ENCODE assay signal across 27 mouse cellular contexts in the genomic region with DNA sequence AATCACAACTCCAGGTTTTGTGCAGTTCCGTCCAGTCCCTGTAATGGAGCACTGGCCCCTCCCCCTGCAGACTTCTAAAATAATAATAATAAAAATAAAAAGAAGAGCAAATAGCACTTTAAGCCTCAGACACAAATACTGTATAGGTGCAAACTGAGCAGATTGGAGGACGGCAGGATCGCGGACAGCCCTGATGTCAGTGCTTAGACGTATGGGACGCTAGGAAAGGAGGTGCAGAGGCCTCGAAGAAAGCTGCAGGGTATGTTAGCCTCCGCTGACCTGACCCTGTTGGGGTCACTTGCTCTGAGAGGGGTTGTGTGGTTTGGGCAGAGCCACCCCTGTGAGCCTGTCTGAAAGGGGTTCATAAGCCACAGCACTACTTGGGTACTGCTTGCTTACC. TPM values are rescaled to one million over a fixed set of nuclear protein-coding genes. Genes with fewer than 3 reads are reported as not detected.
DNase-seq lines count a peak whose midpoint lies in the region; ATAC-seq and TF ChIP-seq lines count a peak whose summit lies in the region.
"Had no signal": no experiment of that assay in that cellular context is flagged by ENCODE, and none has a peak within 500 bp of the region (broad histone marks: within the 10 kb centered on the region; RNA-seq: fewer than 3 reads in every experiment).

No protein-coding gene starts in this region.

- no peak for TF ChIP-seq CTCF in intestine, postnatal 0 days (IDR thresholded peaks at IDR 0.05; ENCODE audit: low read depth)

- 53% methylated on average over 8 of the region's 8 CpGs for WGBS in intestine, embryonic 14.5 days
- WGBS in intestine, postnatal 0 days: 57% methylated on average over 8 of the region's 8 CpGs
- 86% methylated on average over 8 of the region's 8 CpGs for WGBS in midbrain, embryonic 11.5 days
- 76% methylated on average over 8 of the region's 8 CpGs for WGBS in midbrain, embryonic 10.5 days
- WGBS in limb, embryonic 13.5 days: 56% methylated on average over 8 of the region's 8 CpGs

- no peak overlapping the region for H3K4me3 ChIP-seq in intestine, embryonic 14.5 days (ENCODE audit: low read depth, low read length)
- no peak overlapping the region for H3K4me3 ChIP-seq in intestine, postnatal 0 days (ENCODE audit: low read depth, low read length)
- no peak overlapping the region for H3K4me3 ChIP-seq in midbrain, embryonic 11.5 days (ENCODE audit: low read depth, low read length)
- H3K4me3 ChIP-seq in midbrain, embryonic 10.5 days: no peak overlapping the region
- no peak overlapping the region for H3K4me3 ChIP-seq in limb, embryonic 13.5 days
- H3K4me3 ChIP-seq: forebrain, embryonic 10.5 days; forebrain, embryonic 13.5 days; heart, embryonic 10.5 days; heart, embryonic 13.5 days had no signal

- H3K9me3 ChIP-seq in intestine, embryonic 14.5 days (ENCODE audit: control insufficient read depth, low read length): no peaks in the 10 kb centered on the region
- H3K9me3 ChIP-seq in intestine, postnatal 0 days (ENCODE audit: control insufficient read depth): no peaks in the 10 kb centered on the region
- H3K9me3 ChIP-seq in midbrain, embryonic 11.5 days (ENCODE audit: control insufficient read depth, low read length): no peaks in the 10 kb centered on the region
- H3K9me3 ChIP-seq in midbrain, embryonic 10.5 days (replicated peaks): no peaks in the 10 kb centered on the region
- no peaks in the 10 kb centered on the region for H3K9me3 ChIP-seq in limb, embryonic 13.5 days
- H3K9me3 ChIP-seq: forebrain, embryonic 10.5 days; forebrain, embryonic 13.5 days; heart, embryonic 10.5 days; heart, embryonic 13.5 days had no signal

- H3K4me1 ChIP-seq in intestine, embryonic 14.5 days (replicated peaks; ENCODE audit: control insufficient read depth, insufficient read depth, low read length): no peaks in the 10 kb centered on the region
- H3K4me1 ChIP-seq in intestine, postnatal 0 days (replicated peaks; ENCODE audit: control insufficient read depth, insufficient read depth, low read length): 0 out of 2 replicates have a peak, but pooled peaks cover 2% of the 10 kb centered on the region
- H3K4me1 ChIP-seq in midbrain, embryonic 11.5 days (ENCODE audit: control insufficient read depth, insufficient read depth, low read length): no peaks in the 10 kb centered on the region
- H3K4me1 ChIP-seq in midbrain, embryonic 10.5 days: no peaks in the 10 kb centered on the region
- peaks cover 32% of the 10 kb centered on the region for H3K4me1 ChIP-seq in limb, embryonic 13.5 days
- H3K4me1 ChIP-seq: forebrain, embryonic 10.5 days had no signal

- no peak overlapping the region for H3K27ac ChIP-seq in intestine, embryonic 14.5 days (ENCODE audit: low read depth)
- H3K27ac ChIP-seq in intestine, postnatal 0 days (ENCODE audit: low read depth, low read length): no peak overlapping the region
- no peak overlapping the region for H3K27ac ChIP-seq in midbrain, embryonic 11.5 days (ENCODE audit: low read depth, low read length)
- no peak overlapping the region for H3K27ac ChIP-seq in midbrain, embryonic 10.5 days (replicated peaks)
- no peak overlapping the region for H3K27ac ChIP-seq in limb, embryonic 13.5 days
- H3K27ac ChIP-seq: forebrain, embryonic 10.5 days; forebrain, embryonic 13.5 days; heart, embryonic 10.5 days; heart, embryonic 13.5 days; hindbrain, embryonic 14.5 days; hindbrain, postnatal 0 days had no signal

- no peaks in the 10 kb centered on the region for H3K27me3 ChIP-seq in intestine, embryonic 14.5 days (replicated peaks; ENCODE audit: control insufficient read depth, insufficient read depth, low read length)
- H3K27me3 ChIP-seq in intestine, postnatal 0 days (replicated peaks; ENCODE audit: control insufficient read depth, insufficient read depth, low read length): no peaks in the 10 kb centered on the region
- no peaks in the 10 kb centered on the region for H3K27me3 ChIP-seq in midbrain, embryonic 11.5 days (ENCODE audit: control insufficient read depth, insufficient read depth, low read length)
- no peaks in the 10 kb centered on the region for H3K27me3 ChIP-seq in midbrain, embryonic 10.5 days (ENCODE audit: low read depth, poor library complexity, severe bottlenecking)
- H3K27me3 ChIP-seq in limb, embryonic 13.5 days: 0 out of 2 replicates have a peak, but pooled peaks cover 6% of the 10 kb centered on the region
- H3K27me3 ChIP-seq: CH12.LX; forebrain, embryonic 13.5 days; heart, embryonic 13.5 days; Patski had no signal

- H3K4me2 ChIP-seq in intestine, embryonic 14.5 days (ENCODE audit: low read length): no peak overlapping the region
- no peak overlapping the region for H3K4me2 ChIP-seq in intestine, postnatal 0 days (replicated peaks; ENCODE audit: low read depth)
- H3K4me2 ChIP-seq in midbrain, embryonic 11.5 days: no peak overlapping the region
- no peak overlapping the region for H3K4me2 ChIP-seq in limb, embryonic 13.5 days (replicated peaks)
- H3K4me2 ChIP-seq: forebrain, embryonic 13.5 days; heart, embryonic 13.5 days; hindbrain, embryonic 14.5 days had no signal

- no peak for DNase-seq in intestine, embryonic 14.5 days (ENCODE audit: low spot score)
- DNase-seq in midbrain, embryonic 11.5 days (ENCODE audit: low spot score, missing footprints): peak; percentile 1
- DNase-seq in midbrain, embryonic 10.5 days (ENCODE audit: low spot score): no peak
- no peak for DNase-seq in layer of hippocampus, adult 9-10 months (ENCODE audit: low spot score)
- DNase-seq: adrenal gland, postnatal 10 days; adrenal gland, postnatal 36 days; B cell, adult 2 months; cerebellum, adult 18-20 months; cerebellum, adult 9-10 months; cerebellum, postnatal 14 days; gastrocnemius, postnatal 10 days; gastrocnemius, postnatal 36 days; heart, adult 18-20 months; heart, postnatal 14 days; heart, postnatal 4 days had no signal

- no peaks in the 10 kb centered on the region for H3K36me3 ChIP-seq in intestine, embryonic 14.5 days (ENCODE audit: control insufficient read depth, insufficient read depth, low read length)
- no peaks in the 10 kb centered on the region for H3K36me3 ChIP-seq in intestine, postnatal 0 days (ENCODE audit: control insufficient read depth, insufficient read depth)
- H3K36me3 ChIP-seq in midbrain, embryonic 11.5 days (ENCODE audit: control insufficient read depth, insufficient read depth, low read length): no peaks in the 10 kb centered on the region
- H3K36me3 ChIP-seq in midbrain, embryonic 10.5 days: no peaks in the 10 kb centered on the region
- H3K36me3 ChIP-seq in limb, embryonic 13.5 days: no peaks in the 10 kb centered on the region
- H3K36me3 ChIP-seq: forebrain, embryonic 10.5 days; G1E; heart, embryonic 10.5 days; heart, embryonic 13.5 days had no signal

- ATAC-seq in intestine, embryonic 14.5 days (replicated peaks; ENCODE audit: low FRiP score, low TSS enrichment, low read depth): peak; percentile 43; the same call in 1 of the 2 replicates
- ATAC-seq in intestine, postnatal 0 days: no peak
- ATAC-seq in midbrain, embryonic 11.5 days (ENCODE audit: low FRiP score): no peak
- peak; percentile 43 for ATAC-seq in limb, embryonic 13.5 days (ENCODE audit: low FRiP score, low read depth)
- ATAC-seq: forebrain, embryonic 13.5 days; forebrain, embryonic 16.5 days; hindbrain, postnatal 0 days; Patski had no signal

- no peak overlapping the region for H3K9ac ChIP-seq in intestine, embryonic 14.5 days (ENCODE audit: low read length)
- H3K9ac ChIP-seq in intestine, postnatal 0 days (ENCODE audit: low read depth, low read length): no peak overlapping the region
- H3K9ac ChIP-seq in midbrain, embryonic 11.5 days (ENCODE audit: low read length): no peak overlapping the region
- H3K9ac ChIP-seq in limb, embryonic 13.5 days: no peak overlapping the region
- H3K9ac ChIP-seq: forebrain, embryonic 13.5 days; heart, embryonic 13.5 days; hindbrain, embryonic 14.5 days had no signal

RNA-seq across cellular contexts. Expression of a gene that starts 17.0 kb away (rescaled TPM):
- 2.7 and 3.0 TPM in 2 replicates for polyA plus RNA-seq in intestine, embryonic 14.5 days (2014; fragmentation: Nextera tagmentation; extraction: Ambion mirVana)
- polyA plus RNA-seq in intestine, postnatal 0 days (2015; fragmentation: Nextera tagmentation; extraction: Ambion mirVana): 0.68 and 0.73 TPM in 2 replicates
- polyA plus RNA-seq in midbrain, embryonic 11.5 days (2014; fragmentation: Nextera tagmentation; extraction: Ambion mirVana): 0.36 and 0.87 TPM in 2 replicates
- polyA plus RNA-seq in midbrain, embryonic 10.5 days (2016; fragmentation: Nextera tagmentation; extraction: Ambion mirVana): 0.53 and 0.93 TPM in 2 replicates
- 9.8 and 9.9 TPM in 2 replicates for polyA plus RNA-seq in limb, embryonic 13.5 days (2015; fragmentation: Nextera tagmentation; extraction: Ambion mirVana)
- polyA plus RNA-seq: G1E had no signal

Comparison
In these comparisons a context has a peak if more than half of its experiments do, and no peak if none do; other contexts are left out.
1. ATAC-seq: peak in intestine, embryonic 14.5 days (single experiment) and limb, embryonic 13.5 days (single experiment); none in intestine, postnatal 0 days (single experiment) and midbrain, embryonic 11.5 days (single experiment).